Mouse (Mus musculus): ENCODE results near the gene Wscd1.

DNA sequence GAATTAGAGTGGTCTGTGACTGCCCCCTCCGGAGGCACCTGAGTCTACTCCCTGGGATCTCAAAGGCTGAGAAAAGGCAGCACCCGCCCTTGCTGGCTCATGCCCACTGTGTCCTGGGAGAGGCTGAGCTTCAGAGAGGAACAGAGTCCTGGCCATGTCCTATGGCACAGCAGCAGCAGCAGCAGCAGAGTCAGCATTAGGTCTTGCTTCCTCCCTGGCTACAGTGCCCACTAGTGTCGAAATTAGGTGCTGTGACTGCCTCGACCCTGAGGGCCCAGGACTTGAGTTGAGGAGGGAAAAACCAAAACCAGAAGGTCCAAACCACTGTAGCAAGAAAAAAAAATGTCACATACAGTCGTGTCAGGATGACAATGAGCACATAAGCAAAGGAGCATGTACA lies 12.6 kb upstream of the Wscd1 start:
- TF ChIP-seq GATA1 (IDR thresholded peaks at IDR 0.05; ENCODE audit: borderline replicate concordance, low read length) (no peak), FLI1 (IDR thresholded peaks at IDR 0.05; ENCODE audit: low read length) (no peak)

Measured in megakaryocyte, embryonic 14.5 days (primary cell).